Mouse (Mus musculus) gastrocnemius, adult 2 months (tissue): Measurements from ENCODE around the gene Vmn1r179. TPM values are rescaled to one million over a fixed set of nuclear protein-coding genes. Genes with fewer than 3 reads are reported as not detected.
"Not testable (repeated sequence)": the region's sequence is repeated elsewhere in the genome, so short reads cannot be mapped to it uniquely, and the experiment has no call there.

Experiments used
- DNase-seq: peaks from one replicate; pipeline ENCODE4 v3.0.0; 2022
- H3K27ac ChIP-seq: fragments of 200-600 bp; 2 replicates; pipeline ENCODE4 v1.8.1; 2022; ENCODE audit warnings: mild to moderate bottlenecking
- H3K4me3 ChIP-seq: fragments of 200-600 bp; 2 replicates; pipeline ENCODE4 v1.8.1; 2022; ENCODE audit warnings: mild to moderate bottlenecking, moderate library complexity
- CTCF ChIP-seq: fragments of 200-600 bp; IDR thresholded peaks from 2 replicates; pipeline ENCODE4 v1.8.1; 2022; ENCODE audit warnings: antibody characterized with exemption, mild to moderate bottlenecking, moderate library complexity
- intact Hi-C: fragments of 180-260 bp; cut with DNase I; formaldehyde crosslinking; loops from one replicate; pipeline ENCODE4 v1.15.1; 2025
- long read RNA-seq, 2 experiments: library from polyadenylated mRNA; stranded (forward); transcript quantifications; one replicate each; pipeline ENCODE4 v2.0.0; 2021
- total RNA-seq, 2 experiments: library from RNA; stranded (reverse); gene quantifications; 2 replicates each; pipeline ENCODE4 v1.2.3; 2021

The Vmn1r179 gene
- total RNA-seq = not detected
- long read RNA-seq, experiment 1 = 0 reads
- long read RNA-seq, experiment 2 = 0 reads

DNA sequence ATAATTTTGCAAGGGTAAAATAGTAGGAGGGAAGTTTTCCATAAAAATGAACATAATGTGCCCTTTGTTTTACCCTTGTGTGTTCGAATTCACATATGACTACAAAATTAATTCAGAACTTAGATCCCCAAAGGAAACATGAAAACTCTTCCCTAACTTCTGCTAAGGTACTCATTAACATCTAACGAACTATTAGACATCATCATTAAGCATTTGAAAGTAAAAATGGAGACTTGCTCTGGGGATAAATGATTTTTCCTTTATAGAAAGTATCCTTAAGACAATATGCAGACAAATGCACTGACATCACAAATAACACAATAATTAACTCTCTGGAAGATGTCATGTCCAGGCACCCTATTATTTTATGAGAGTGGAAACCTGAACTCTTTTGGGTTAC lies at the start of gene Vmn1r179:
TSS of gene Vmn1r179 (plus strand) at position 301 of the 400 bp plus-strand sequence.
- H3K27ac ChIP-seq = no peak within 1 kb of the TSS
- TF ChIP-seq CTCF = no peak
- H3K4me3 ChIP-seq = no peak within 1 kb of the TSS
- intact Hi-C loops = no loop called here
- DNase-seq = no peak

DNA sequence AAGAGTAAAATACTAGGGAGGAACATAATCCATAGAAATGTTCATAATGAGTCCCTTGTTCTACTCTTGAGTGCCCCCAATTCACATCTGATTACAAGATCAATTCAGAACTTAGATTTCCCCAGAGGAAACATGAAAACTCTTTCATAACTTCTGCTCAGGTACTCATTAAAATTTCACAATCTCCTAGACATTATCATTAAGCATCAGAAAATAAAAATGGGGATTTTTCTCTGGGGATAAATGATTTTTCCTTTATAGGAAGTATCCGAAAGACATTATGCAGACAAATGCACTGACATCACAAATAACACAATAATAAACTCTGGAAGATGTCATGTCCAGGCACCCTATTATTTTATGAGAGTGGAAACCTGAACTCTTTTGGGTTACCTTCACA lies 35.1 kb upstream of the Vmn1r179 start, which contains the start of gene Vmn1r178:
TSS of gene Vmn1r178 (plus strand) at position 301 of the 400 bp plus-strand sequence.
- no peak for TF ChIP-seq CTCF

DNA sequence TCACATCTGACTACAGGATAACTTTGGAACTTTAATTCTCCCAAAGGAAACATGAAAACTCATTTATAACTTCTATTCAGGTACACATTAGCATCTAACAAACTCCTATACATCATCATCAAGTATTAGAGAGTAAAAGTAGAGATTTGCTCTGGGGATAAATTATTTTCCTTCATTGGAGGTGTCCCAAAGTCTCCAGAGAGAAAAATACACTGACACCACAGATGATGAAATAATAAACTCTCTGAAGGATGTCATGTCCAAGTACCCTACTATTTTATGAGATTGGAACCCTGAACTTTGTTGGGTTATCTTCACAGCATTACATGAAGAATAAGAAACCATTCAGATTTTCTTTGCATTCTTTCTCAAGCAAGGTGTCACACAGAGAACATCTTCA lies 23.6 kb downstream of the Vmn1r179 start, which contains the start of gene Vmn1r180:
TSS of gene Vmn1r180 (plus strand) at position 301 of the 400 bp plus-strand sequence.
- no peak within 1 kb of the TSS for H3K27ac ChIP-seq
- no peak for TF ChIP-seq CTCF
- no peak for DNase-seq
- H3K4me3 ChIP-seq = no peak within 1 kb of the TSS
- intact Hi-C loops = no loop called here

More for the DNA sequence above, 35.1 kb upstream of the Vmn1r179 start, which contains the start of gene Vmn1r178:
- intact Hi-C loops = no loop called here
- H3K27ac ChIP-seq = no peak within 1 kb of the TSS
- no peak for DNase-seq
- H3K4me3 ChIP-seq = no peak within 1 kb of the TSS

DNA sequence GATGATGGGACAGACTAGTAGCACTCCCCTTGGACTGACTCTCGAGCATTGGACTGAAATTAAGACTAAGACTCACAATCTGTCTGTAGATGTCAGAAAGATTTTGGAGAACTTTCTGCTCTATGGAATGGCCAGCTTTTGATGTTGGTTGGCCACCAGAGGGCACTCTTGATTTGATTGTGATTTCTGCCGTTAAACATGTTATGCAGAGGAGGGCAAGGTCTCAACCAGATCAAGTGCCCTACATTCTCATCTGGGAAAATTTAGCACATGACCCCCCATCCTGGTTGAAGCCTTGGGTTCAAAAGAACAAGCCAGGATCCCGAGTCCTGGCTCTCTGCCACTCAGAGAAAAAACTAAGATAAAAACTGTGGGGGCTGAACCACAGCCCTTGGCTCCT lies 41.3 kb downstream of the Vmn1r179 start:
- DNase-seq, H3K27ac ChIP-seq, intact Hi-C loops, H3K4me3 ChIP-seq: not testable (repeated sequence)
- peak; percentile 55 for TF ChIP-seq CTCF

DNA sequence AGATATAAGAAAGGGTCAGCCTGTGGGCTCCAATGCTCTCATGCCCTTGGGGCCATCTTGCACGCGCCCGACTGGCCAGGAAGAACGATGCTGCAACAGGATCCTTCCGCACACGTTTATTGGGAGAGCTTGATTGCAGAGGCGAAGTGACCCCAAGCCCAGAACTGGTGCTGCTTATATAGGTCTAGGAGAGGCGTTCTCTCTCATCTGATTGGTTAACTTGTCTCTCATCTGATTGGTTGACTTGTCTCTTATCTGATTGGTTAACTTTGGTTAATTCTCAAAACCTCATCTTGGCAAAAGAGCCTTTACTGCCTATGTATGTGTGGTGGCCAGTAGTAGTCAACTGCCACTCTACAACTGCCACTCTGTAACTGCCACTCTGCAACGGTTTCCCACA lies 47.5 kb downstream of the Vmn1r179 start, which contains the start of gene Vmn1r181:
TSS of gene Vmn1r181 (plus strand) at position 301 of the 400 bp plus-strand sequence.
- intact Hi-C loops, H3K27ac ChIP-seq, H3K4me3 ChIP-seq, DNase-seq: not testable (repeated sequence)

Other genes with a start within 250 kb of the Vmn1r179 start
- not detected for gene Vmn1r173, start 226.3 kb upstream of the Vmn1r179 start, total RNA-seq
- gene Vmn1r174, start 174.7 kb upstream of the Vmn1r179 start, total RNA-seq = not detected
- gene Vmn1r175, start 116.3 kb upstream of the Vmn1r179 start, total RNA-seq = not detected
- gene Vmn1r176, start 89.6 kb upstream of the Vmn1r179 start, total RNA-seq = not detected
- gene Vmn1r177, start 60.5 kb upstream of the Vmn1r179 start, total RNA-seq = not detected
- not detected for gene Vmn1r178, start 35.0 kb upstream of the Vmn1r179 start, total RNA-seq
- gene Vmn1r180, start 23.7 kb downstream of the Vmn1r179 start, total RNA-seq = not detected
- gene Vmn1r181, start 47.6 kb downstream of the Vmn1r179 start, total RNA-seq = not detected
- not detected for gene V1rd19, start 74.7 kb downstream of the Vmn1r179 start, total RNA-seq
- not detected for gene Vmn1r183, start 126.3 kb downstream of the Vmn1r179 start, total RNA-seq
- gene Zfp180, start 154.9 kb downstream of the Vmn1r179 start, total RNA-seq = 10 to 100 TPM; 16.6 to 17.8 TPM
- gene Zfp112, start 185.3 kb downstream of the Vmn1r179 start, total RNA-seq = 1 to 10 TPM; 6.6 to 6.7 TPM
- 1 to 10 TPM; 3.7 to 5.1 TPM for gene Zfp235, start 207.2 kb downstream of the Vmn1r179 start, total RNA-seq
- gene Zfp114, start 248.1 kb downstream of the Vmn1r179 start, total RNA-seq = under 1 TPM in 1 of 2 experiments, not detected in 1; 0.56 TPM